Mouse (Mus musculus): ENCODE data around the gene Ahdc1. TPM values are rescaled to one million over a fixed set of nuclear protein-coding genes. Genes with fewer than 3 reads are reported as not detected.
A peak's percentile ranks its signal among the peaks of the same experiment; 100 is the strongest.

Ahdc1 gene
- total RNA-seq (2021), result 10 to 100 TPM; 27.4 to 31.7 TPM
- long read RNA-seq, experiment 1, partial matches to known transcripts, result 1 of 1 reads
- long read RNA-seq, experiment 1, other reads (novel, unspliced or antisense), result 0 of 1 reads
- long read RNA-seq, experiment 2, partial matches to known transcripts, result 2 of 3 reads
- long read RNA-seq, experiment 2, other reads (novel, unspliced or antisense), result 0 of 3 reads

- intact Hi-C loops (cut with DNase I), result loop anchor here (5.0 kb wide), 1 partner anchor 186 kb away; no protein-coding TSS in a partner anchor
- peak; percentile 87 to 89 for DNase-seq
These were observed at the start of gene Ahdc1 for GRCm38 (mm10) chr4:133011028-133011820. Gene Ahdc1 (plus strand): TSS chr4:133011260.

- intact Hi-C loops (cut with DNase I), result no loop called here
- DNase-seq, result no peak
These were observed 49.2 kb upstream of the Ahdc1 start for GRCm38 (mm10) chr4:132961866-132962265.

GRCm38 (mm10) chr4:132962628-132963027, 48.4 kb upstream of the Ahdc1 start:
- intact Hi-C loops (cut with DNase I), result no loop called here

GRCm38 (mm10) chr4:132963436-132963835, 47.6 kb upstream of the Ahdc1 start:
- no peak for DNase-seq
- intact Hi-C loops (cut with DNase I), result no loop called here

More at GRCm38 (mm10) chr4:132962628-132963027, 48.4 kb upstream of the Ahdc1 start:
- DNase-seq, result no peak

GRCm38 (mm10) chr4:132964064-132964463, 47.0 kb upstream of the Ahdc1 start:
- intact Hi-C loops (cut with DNase I), result no loop called here
- DNase-seq, result no peak

- DNase-seq, result no peak
- intact Hi-C loops (cut with DNase I), result no loop called here
These were observed 46.6 kb upstream of the Ahdc1 start for GRCm38 (mm10) chr4:132964473-132964872.

- intact Hi-C loops (cut with DNase I), result no loop called here
- no peak for DNase-seq
These were observed 42.7 kb upstream of the Ahdc1 start for GRCm38 (mm10) chr4:132968105-132968938.

- intact Hi-C loops (cut with DNase I), result no loop called here
- no peak for DNase-seq
These were observed 39.5 kb upstream of the Ahdc1 start for GRCm38 (mm10) chr4:132971601-132972000.

GRCm38 (mm10) chr4:132972101-132972500, 39.0 kb upstream of the Ahdc1 start:
- intact Hi-C loops (cut with DNase I), result no loop called here
- no peak for DNase-seq

- DNase-seq, result no peak
- intact Hi-C loops (cut with DNase I), result no loop called here
These were observed 38.5 kb upstream of the Ahdc1 start for GRCm38 (mm10) chr4:132972556-132972955.

- DNase-seq, result no peak
- intact Hi-C loops (cut with DNase I), result no loop called here
These were observed 37.9 kb upstream of the Ahdc1 start for GRCm38 (mm10) chr4:132973186-132973585.

GRCm38 (mm10) chr4:132973814-132974398, 37.2 kb upstream of the Ahdc1 start, which contains the start of gene Fgr:
Gene Fgr (plus strand): TSS chr4:132974095.
- intact Hi-C loops (cut with DNase I), result no loop called here
- no peak for DNase-seq

GRCm38 (mm10) chr4:132974904-132975303, 36.2 kb upstream of the Ahdc1 start:
- intact Hi-C loops (cut with DNase I), result no loop called here
- peak in 1 of 2 experiments; percentile 38 for DNase-seq

GRCm38 (mm10) chr4:132975791-132976190, 35.3 kb upstream of the Ahdc1 start:
- intact Hi-C loops (cut with DNase I), result no loop called here
- DNase-seq, result no peak

GRCm38 (mm10) chr4:132976729-132977128, 34.3 kb upstream of the Ahdc1 start:
- intact Hi-C loops (cut with DNase I), result no loop called here
- DNase-seq, result no peak

- no peak for DNase-seq
- intact Hi-C loops (cut with DNase I), result no loop called here
These were observed 33.5 kb upstream of the Ahdc1 start for GRCm38 (mm10) chr4:132977597-132977996.

GRCm38 (mm10) chr4:132979186-132979585, 31.9 kb upstream of the Ahdc1 start:
- DNase-seq, result no peak

GRCm38 (mm10) chr4:132981621-132982020, 29.4 kb upstream of the Ahdc1 start:
- intact Hi-C loops (cut with DNase I), result no loop called here

More at GRCm38 (mm10) chr4:132979186-132979585, 31.9 kb upstream of the Ahdc1 start:
- intact Hi-C loops (cut with DNase I), result no loop called here

GRCm38 (mm10) chr4:132982999-132983398, 28.1 kb upstream of the Ahdc1 start:
- intact Hi-C loops (cut with DNase I), result no loop called here
- no peak for DNase-seq

More at GRCm38 (mm10) chr4:132981621-132982020, 29.4 kb upstream of the Ahdc1 start:
- no peak for DNase-seq

Data from gastrocnemius, postnatal 36 days (tissue).